Mouse (Mus musculus): ENCODE measurements around the gene Olfr825.
"Not testable (repeated sequence)": the region's sequence is repeated elsewhere in the genome, so short reads cannot be mapped to it uniquely, and the experiment has no call there.

Olfr825 gene

DNA sequence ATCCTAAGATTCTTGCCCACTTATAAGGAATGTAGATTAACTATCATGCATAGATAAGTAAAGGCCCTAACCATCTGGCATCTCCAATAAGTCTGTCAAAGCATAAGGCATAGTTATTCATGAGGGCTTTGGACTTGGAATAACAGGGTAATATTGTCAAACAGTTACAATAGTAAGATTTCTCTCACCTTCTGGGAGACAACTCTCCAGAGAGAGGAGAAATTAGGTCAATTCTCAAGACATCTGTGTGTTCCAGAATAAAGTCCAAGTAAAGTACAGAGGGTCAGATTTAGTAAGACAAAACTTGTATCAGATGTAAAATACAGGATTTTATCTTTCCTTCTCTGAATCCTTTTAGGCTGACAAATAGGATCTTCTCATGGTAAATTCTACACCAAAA lies at the start of gene Olfr825:
Olfr825 (minus strand) TSS at position 101 of the 400 bp plus-strand sequence.
- no peak for DNase-seq (ENCODE audit: low read depth, low spot score)

DNA sequence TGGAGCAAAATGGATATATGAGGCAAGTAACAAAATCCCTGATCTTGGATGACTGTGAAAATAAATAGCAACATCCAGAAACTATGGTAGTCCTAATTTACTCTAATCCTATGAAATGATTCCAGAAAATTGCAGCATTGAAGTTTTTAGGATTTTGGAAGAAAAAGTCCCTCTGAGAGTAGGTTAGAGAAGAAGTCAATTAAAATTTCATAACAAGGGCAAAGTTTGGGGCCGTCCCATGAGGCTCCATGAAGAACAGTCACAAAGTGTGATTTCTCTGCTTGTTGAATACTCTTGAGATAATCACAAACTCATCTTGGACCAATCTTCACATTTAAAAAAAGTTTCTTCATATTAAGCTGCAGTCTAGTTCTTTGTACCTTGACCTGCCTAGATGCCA lies 47.7 kb upstream of the Olfr825 start, which contains the start of gene Olfr827:
Olfr827 (minus strand) TSS at position 101 of the 400 bp plus-strand sequence.
- no peak for DNase-seq (ENCODE audit: low read depth, low spot score)

- no peak for DNase-seq (ENCODE audit: low read depth, low spot score)
These were observed 17.5 kb upstream of the Olfr825 start, which contains the start of gene Olfr826 for GRCm38 (mm10) chr10:130184086-130184485. Olfr826 (minus strand) TSS chr10:130184186.

DNA sequence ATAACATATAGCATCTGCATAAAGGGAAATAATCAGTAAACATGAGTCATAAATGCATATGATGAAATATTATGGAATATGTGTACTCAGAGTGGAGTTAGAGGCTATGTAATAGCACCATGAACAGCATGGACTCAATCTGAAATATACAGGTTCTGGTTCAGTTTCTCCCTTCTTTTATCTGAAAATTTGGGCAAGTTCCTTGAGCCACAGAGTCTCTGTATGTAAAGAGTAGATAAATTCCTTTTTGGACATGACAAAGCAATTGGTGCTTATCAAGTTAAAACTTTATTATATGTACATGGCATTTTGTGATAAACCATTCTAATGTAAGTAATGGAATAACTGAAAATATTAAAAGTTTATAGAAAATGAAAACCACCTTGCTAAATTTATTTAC lies 1.4 kb downstream of the Olfr825 start:
- DNase-seq (ENCODE audit: low read depth, low spot score), result no peak

GRCm38 (mm10) chr10:130144121-130144520 lies 22.4 kb downstream of the Olfr825 start:
- no peak for DNase-seq (ENCODE audit: low read depth, low spot score)

DNA sequence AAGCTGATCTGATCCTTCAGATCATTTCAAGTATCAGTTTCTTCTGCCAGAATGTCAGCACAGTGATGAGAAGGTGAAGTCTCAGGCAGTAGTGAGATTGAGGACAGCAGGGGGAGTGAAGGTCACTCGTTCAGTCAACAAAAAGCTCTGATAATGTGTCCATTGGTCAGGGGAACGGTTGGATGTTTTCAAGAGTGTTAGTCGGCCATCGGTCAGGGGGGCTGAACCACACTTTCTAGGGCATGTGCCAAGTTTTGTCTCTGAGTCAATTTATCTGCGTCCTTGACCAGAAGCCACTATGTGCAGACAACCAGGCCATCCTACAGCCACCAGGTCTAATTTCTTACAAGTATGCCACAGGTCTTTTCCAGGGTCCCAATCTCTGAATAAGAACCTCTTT lies 24.1 kb downstream of the Olfr825 start:
- not testable (repeated sequence) for DNase-seq (ENCODE audit: low read depth, low spot score)

- DNase-seq (ENCODE audit: low read depth, low spot score), result no peak
These were observed 31.8 kb downstream of the Olfr825 start for GRCm38 (mm10) chr10:130134811-130135210.

GRCm38 (mm10) chr10:130129900-130130299 lies 36.7 kb downstream of the Olfr825 start, which contains the start of gene Olfr824:
Olfr824 (minus strand) TSS chr10:130130000.
- DNase-seq (ENCODE audit: low read depth, low spot score), result not testable (repeated sequence)

DNA sequence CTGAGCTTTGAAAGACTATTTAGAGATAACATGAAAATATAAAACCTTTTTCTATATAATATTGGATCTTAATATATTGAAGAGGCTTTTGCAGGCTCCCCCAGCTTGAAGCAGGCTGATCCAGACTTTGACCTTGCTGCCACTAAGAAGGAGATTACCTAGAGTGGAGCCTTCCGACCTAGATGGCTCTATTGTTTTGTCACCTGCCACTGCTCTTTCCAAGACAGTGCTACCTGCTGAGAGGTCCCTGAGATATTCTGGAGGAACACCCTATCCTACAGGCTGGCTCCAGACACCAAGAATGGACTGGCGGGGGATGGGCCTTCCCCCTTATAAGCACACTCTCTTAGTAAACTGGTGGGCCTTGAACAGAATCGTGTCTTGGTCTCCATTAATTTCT lies 50.5 kb downstream of the Olfr825 start:
- not testable (repeated sequence) for DNase-seq (ENCODE audit: low read depth, low spot score)

GRCm38 (mm10) chr10:130115283-130115682 lies 51.3 kb downstream of the Olfr825 start, which contains the start of gene Olfr823:
Olfr823 (minus strand) TSS chr10:130115383.
- DNase-seq (ENCODE audit: low read depth, low spot score), result not testable (repeated sequence)
